Comparison of ENCODE assay signal across 13 mouse cellular contexts in the genomic region with DNA sequence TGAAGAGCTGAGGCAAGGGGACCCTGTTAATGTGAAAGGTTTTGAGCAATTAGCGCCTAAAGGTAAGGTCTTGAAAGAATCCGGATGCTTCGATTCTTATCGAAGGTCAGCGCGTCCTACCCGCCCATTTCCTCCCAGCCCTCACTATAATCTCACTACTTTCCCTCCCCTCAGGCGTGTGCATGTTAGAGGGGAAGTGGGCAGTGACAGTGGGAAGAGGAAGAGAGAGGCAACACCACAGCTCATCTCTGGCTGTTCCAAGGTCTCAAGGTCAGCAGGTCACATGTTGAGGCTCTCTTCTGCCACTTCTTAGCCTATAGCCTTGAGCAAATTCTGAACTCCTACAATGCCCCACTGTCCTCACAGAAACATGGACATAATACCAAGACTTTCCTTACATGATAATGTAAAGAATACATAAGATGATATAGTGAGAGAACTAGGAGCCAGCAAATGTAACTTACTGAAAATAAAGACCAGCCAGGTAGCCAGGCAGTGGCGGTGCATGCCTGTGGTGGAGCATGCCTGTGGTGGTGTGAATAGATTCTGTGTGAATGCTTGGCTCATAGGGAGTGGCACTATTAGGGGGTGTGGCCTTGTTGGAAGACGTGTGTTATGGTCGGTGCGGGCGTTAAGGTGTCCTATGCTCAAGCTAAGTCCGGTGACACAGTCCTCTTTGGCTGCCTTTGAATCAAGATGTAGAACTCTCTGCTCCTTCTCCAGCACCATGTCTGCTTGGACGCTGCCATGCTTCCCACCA. TPM values are rescaled to one million over a fixed set of nuclear protein-coding genes. Genes with fewer than 3 reads are reported as not detected.
DNase-seq lines count a peak whose midpoint lies in the region; ATAC-seq lines count a peak whose summit lies in the region.
"Had no signal": no experiment of that assay in that cellular context is flagged by ENCODE, and none has a peak within 500 bp of the region (broad histone marks: within the 10 kb centered on the region; RNA-seq: fewer than 3 reads in every experiment).

No protein-coding gene starts in this region.

- peak; percentile 16 for DNase-seq in lung, postnatal 36 days
- no peak for DNase-seq in lung, postnatal 10 days
- DNase-seq in induced T-regulatory cell, adult 2 months (ENCODE audit: low read depth) = peak; percentile 44
- no peak for DNase-seq in thymus, postnatal 25 days
- DNase-seq in gastrocnemius, adult 18-20 months (ENCODE audit: low spot score) = no peak
- DNase-seq in T-cell, adult 2 months (ENCODE audit: low spot score) = no peak
- DNase-seq in retina, embryonic 14.5 days (ENCODE audit: low spot score) = no peak
- DNase-seq: gastrocnemius, postnatal 14 days; kidney, postnatal 36 days; lung, postnatal 4 days had no signal

- peak; percentile 86 for ATAC-seq in megakaryocyte, adult 5-6 weeks (ENCODE audit: poor library complexity, severe bottlenecking)
- ATAC-seq: forebrain, embryonic 15.5 days; intestine, postnatal 0 days had no signal

RNA-seq across cellular contexts. Expression of gene Ston2, which starts 51.8 kb away (rescaled TPM):
- 3.9 and 6.2 TPM in 2 replicates for total RNA-seq in megakaryocyte, adult 5-6 weeks (2015)
- 2.5 and 4.6 TPM in 2 replicates for total RNA-seq in megakaryocyte, adult 5-6 weeks (2017)
- 10 to 100 TPM; 69.6 to 75.4 TPM for total RNA-seq in gastrocnemius, adult 18-20 months (2021)

Comparison
In these comparisons a context has a peak if more than half of its experiments do, and no peak if none do; other contexts are left out.
1. DNase-seq: peak in lung, postnatal 36 days (single experiment) and induced T-regulatory cell, adult 2 months (single experiment); none in lung, postnatal 10 days (single experiment), thymus, postnatal 25 days (single experiment), gastrocnemius, adult 18-20 months (single experiment), T-cell, adult 2 months (single experiment) and retina, embryonic 14.5 days (single experiment).
2. RNA of gene Ston2, which starts 51.8 kb away (total RNA-seq): 69.6 to 75.4 TPM in gastrocnemius, adult 18-20 months; 2.5 to 6.2 TPM in megakaryocyte, adult 5-6 weeks; every median in the first group is over 4 times any median in the second.